Mouse (Mus musculus): Measurements from ENCODE around the gene Fgfr2.

The Fgfr2 gene

GRCm38 (mm10) chr7:132392233-132393013, 730.7 kb downstream of the Fgfr2 start:
- Histone ChIP-seq H3K4me3 (replicated peaks; ENCODE audit: low read length) (no peak overlapping the region), H3K4me1 (replicated peaks; ENCODE audit: low read depth, low read length) (peaks cover 9% of the 10 kb centered on the region), H3K36me3 (ENCODE audit: insufficient read depth, low read length) (no peaks in the 10 kb centered on the region), H3K9me3 (ENCODE audit: low read length) (no peaks in the 10 kb centered on the region), H3K27me3 (ENCODE audit: insufficient read depth, low read length) (peaks cover 25% of the 10 kb centered on the region)
- TF ChIP-seq NANOG (IDR thresholded peaks at IDR 0.05; ENCODE audit: borderline replicate concordance, low read length), result no peak
- TF ChIP-seq POU5F1 (IDR thresholded peaks at IDR 0.05; ENCODE audit: borderline replicate concordance, low read length), result no peak
- TF ChIP-seq CTCF (conservative IDR thresholded peaks at IDR 0.05; ENCODE audit: low read length), result no peak

GRCm38 (mm10) chr7:132389473-132389872, 733.7 kb downstream of the Fgfr2 start:
- Histone ChIP-seq H3K27me3 (ENCODE audit: insufficient read depth, low read length) (peaks cover 31% of the 10 kb centered on the region), H3K36me3 (ENCODE audit: insufficient read depth, low read length) (no peaks in the 10 kb centered on the region), H3K4me1 (replicated peaks; ENCODE audit: low read depth, low read length) (peaks cover 34% of the 10 kb centered on the region), H3K4me3 (replicated peaks; ENCODE audit: low read length) (no peak overlapping the region), H3K9me3 (ENCODE audit: low read length) (no peaks in the 10 kb centered on the region)
- no peak for TF ChIP-seq CTCF (conservative IDR thresholded peaks at IDR 0.05; ENCODE audit: low read length)
- TF ChIP-seq POU5F1 (IDR thresholded peaks at IDR 0.05; ENCODE audit: borderline replicate concordance, low read length), result no peak
- no peak for TF ChIP-seq NANOG (IDR thresholded peaks at IDR 0.05; ENCODE audit: borderline replicate concordance, low read length)

GRCm38 (mm10) chr7:132387507-132387906, 735.6 kb downstream of the Fgfr2 start:
- Histone ChIP-seq H3K27me3 (ENCODE audit: insufficient read depth, low read length) (peaks cover 33% of the 10 kb centered on the region), H3K36me3 (ENCODE audit: insufficient read depth, low read length) (no peaks in the 10 kb centered on the region), H3K4me3 (replicated peaks; ENCODE audit: low read length) (no peak overlapping the region), H3K4me1 (replicated peaks; ENCODE audit: low read depth, low read length) (peaks cover 34% of the 10 kb centered on the region), H3K9me3 (ENCODE audit: low read length) (no peaks in the 10 kb centered on the region)
- TF ChIP-seq NANOG (IDR thresholded peaks at IDR 0.05; ENCODE audit: borderline replicate concordance, low read length) (no peak), POU5F1 (IDR thresholded peaks at IDR 0.05; ENCODE audit: borderline replicate concordance, low read length) (no peak)

GRCm38 (mm10) chr7:132386316-132386715, 736.8 kb downstream of the Fgfr2 start:
- Histone ChIP-seq H3K36me3 (ENCODE audit: insufficient read depth, low read length) (no peaks in the 10 kb centered on the region), H3K27me3 (ENCODE audit: insufficient read depth, low read length) (peaks cover 28% of the 10 kb centered on the region), H3K4me3 (replicated peaks; ENCODE audit: low read length) (no peak overlapping the region), H3K4me1 (replicated peaks; ENCODE audit: low read depth, low read length) (peaks cover 34% of the 10 kb centered on the region), H3K9me3 (ENCODE audit: low read length) (no peaks in the 10 kb centered on the region)
- TF ChIP-seq NANOG (IDR thresholded peaks at IDR 0.05; ENCODE audit: borderline replicate concordance, low read length), result no peak
- TF ChIP-seq POU5F1 (IDR thresholded peaks at IDR 0.05; ENCODE audit: borderline replicate concordance, low read length), result no peak
- TF ChIP-seq CTCF (conservative IDR thresholded peaks at IDR 0.05; ENCODE audit: low read length), result no peak

GRCm38 (mm10) chr7:132385456-132386130, 737.6 kb downstream of the Fgfr2 start:
- no peaks in the 10 kb centered on the region for H3K9me3 ChIP-seq (ENCODE audit: low read length)
- no peaks in the 10 kb centered on the region for H3K36me3 ChIP-seq (ENCODE audit: insufficient read depth, low read length)
- no peak for TF ChIP-seq NANOG (IDR thresholded peaks at IDR 0.05; ENCODE audit: borderline replicate concordance, low read length)
- TF ChIP-seq POU5F1 (IDR thresholded peaks at IDR 0.05; ENCODE audit: borderline replicate concordance, low read length), result no peak
- no peak for TF ChIP-seq CTCF (conservative IDR thresholded peaks at IDR 0.05; ENCODE audit: low read length)
- peaks cover 37% of the 10 kb centered on the region for H3K4me1 ChIP-seq (replicated peaks; ENCODE audit: low read depth, low read length)
- H3K4me3 ChIP-seq (replicated peaks; ENCODE audit: low read length), result 0 out of 2 replicates have a peak overlapping the region, but pooled peaks have one; percentile 17
- H3K27me3 ChIP-seq (ENCODE audit: insufficient read depth, low read length), result peaks cover 21% of the 10 kb centered on the region; the same call in 1 of the 2 replicates

- H3K27me3 ChIP-seq (ENCODE audit: insufficient read depth, low read length), result peaks cover 16% of the 10 kb centered on the region; the same call in 1 of the 2 replicates
- H3K4me1 ChIP-seq (replicated peaks; ENCODE audit: low read depth, low read length), result peaks cover 41% of the 10 kb centered on the region
- H3K36me3 ChIP-seq (ENCODE audit: insufficient read depth, low read length), result no peaks in the 10 kb centered on the region
- TF ChIP-seq NANOG (IDR thresholded peaks at IDR 0.05; ENCODE audit: borderline replicate concordance, low read length) (no peak), POU5F1 (IDR thresholded peaks at IDR 0.05; ENCODE audit: borderline replicate concordance, low read length) (no peak)
- no peak overlapping the region for H3K4me3 ChIP-seq (replicated peaks; ENCODE audit: low read length)
- no peaks in the 10 kb centered on the region; the same call in 1 of the 2 replicates for H3K9me3 ChIP-seq (ENCODE audit: low read length)
These were observed 738.3 kb downstream of the Fgfr2 start for GRCm38 (mm10) chr7:132384736-132385455.

- no peak for TF ChIP-seq POU5F1 (IDR thresholded peaks at IDR 0.05; ENCODE audit: borderline replicate concordance, low read length)
- no peak for TF ChIP-seq CTCF (conservative IDR thresholded peaks at IDR 0.05; ENCODE audit: low read length)
- TF ChIP-seq NANOG (IDR thresholded peaks at IDR 0.05; ENCODE audit: borderline replicate concordance, low read length), result no peak
- no peaks in the 10 kb centered on the region for H3K36me3 ChIP-seq (ENCODE audit: insufficient read depth, low read length)
- no peaks in the 10 kb centered on the region; the same call in 1 of the 2 replicates for H3K9me3 ChIP-seq (ENCODE audit: low read length)
- H3K4me1 ChIP-seq (replicated peaks; ENCODE audit: low read depth, low read length), result peaks cover 20% of the 10 kb centered on the region
- peaks cover 10% of the 10 kb centered on the region; the same call in 1 of the 2 replicates for H3K27me3 ChIP-seq (ENCODE audit: insufficient read depth, low read length)
- no peak overlapping the region for H3K4me3 ChIP-seq (replicated peaks; ENCODE audit: low read length)
These were observed 742.4 kb downstream of the Fgfr2 start for GRCm38 (mm10) chr7:132380634-132381336.

Data from E14TG2a.4 (cell line).